Mouse (Mus musculus): ENCODE data around the gene Map1lc3b.
A peak's percentile ranks its signal among the peaks of the same experiment; 100 is the strongest.
"Not testable (repeated sequence)": the region's sequence is repeated elsewhere in the genome, so short reads cannot be mapped to it uniquely, and the experiment has no call there.

The Map1lc3b gene

GRCm38 (mm10) chr8:121572121-121572520 lies 18.0 kb upstream of the Map1lc3b start:
- no peak for DNase-seq (ENCODE audit: low read depth)

- peak; percentile 72 for DNase-seq (ENCODE audit: low read depth)
Measured at GRCm38 (mm10) chr8:121573275-121573674, 16.9 kb upstream of the Map1lc3b start.

GRCm38 (mm10) chr8:121575661-121576060 lies 14.5 kb upstream of the Map1lc3b start:
- DNase-seq (ENCODE audit: low read depth): peak; percentile 58

- DNase-seq (ENCODE audit: low read depth): peak; percentile 27
Measured at GRCm38 (mm10) chr8:121577751-121578675, 12.1 kb upstream of the Map1lc3b start.

GRCm38 (mm10) chr8:121578676-121579451 lies 11.3 kb upstream of the Map1lc3b start, which contains the start of gene Fbxo31:
Fbxo31 (minus strand) TSS chr8:121578806.
- DNase-seq (ENCODE audit: low read depth): peak; percentile 97

GRCm38 (mm10) chr8:121580465-121580864 lies 9.7 kb upstream of the Map1lc3b start:
- DNase-seq (ENCODE audit: low read depth): peak; percentile 69

- peak; percentile 85 for DNase-seq (ENCODE audit: low read depth)
Measured at GRCm38 (mm10) chr8:121583653-121584052, 6.5 kb upstream of the Map1lc3b start.

- DNase-seq (ENCODE audit: low read depth): no peak
Measured at GRCm38 (mm10) chr8:121584730-121585129, 5.4 kb upstream of the Map1lc3b start.

- peak; percentile 100 for DNase-seq (ENCODE audit: low read depth)
Measured at GRCm38 (mm10) chr8:121585159-121585825, 4.9 kb upstream of the Map1lc3b start.

GRCm38 (mm10) chr8:121588750-121589149 lies 1.4 kb upstream of the Map1lc3b start:
- no peak for DNase-seq (ENCODE audit: low read depth)

GRCm38 (mm10) chr8:121589205-121589726 lies 895 bp upstream of the Map1lc3b start:
- DNase-seq (ENCODE audit: low read depth): no peak

- peak; percentile 81 for DNase-seq (ENCODE audit: low read depth)
Measured at GRCm38 (mm10) chr8:121591178-121592066, 1.3 kb downstream of the Map1lc3b start.

- DNase-seq (ENCODE audit: low read depth): no peak
Measured at GRCm38 (mm10) chr8:121593293-121593692, 3.1 kb downstream of the Map1lc3b start.

GRCm38 (mm10) chr8:121593983-121594382 lies 3.8 kb downstream of the Map1lc3b start:
- no peak for DNase-seq (ENCODE audit: low read depth)

GRCm38 (mm10) chr8:121597492-121597891 lies 7.3 kb downstream of the Map1lc3b start:
- not testable (repeated sequence) for DNase-seq (ENCODE audit: low read depth)

GRCm38 (mm10) chr8:121598190-121598589 lies 8.0 kb downstream of the Map1lc3b start:
- no peak for DNase-seq (ENCODE audit: low read depth)

GRCm38 (mm10) chr8:121598892-121599291 lies 8.7 kb downstream of the Map1lc3b start:
- peak; percentile 92 for DNase-seq (ENCODE audit: low read depth)

- no peak for DNase-seq (ENCODE audit: low read depth)
Measured at GRCm38 (mm10) chr8:121599842-121600241, 9.7 kb downstream of the Map1lc3b start.

- no peak for DNase-seq (ENCODE audit: low read depth)
Measured at GRCm38 (mm10) chr8:121602411-121602810, 12.2 kb downstream of the Map1lc3b start.

GRCm38 (mm10) chr8:121602860-121603259 lies 12.7 kb downstream of the Map1lc3b start:
- peak; percentile 92 for DNase-seq (ENCODE audit: low read depth)

GRCm38 (mm10) chr8:121603801-121604200 lies 13.6 kb downstream of the Map1lc3b start:
- no peak for DNase-seq (ENCODE audit: low read depth)

Data from NIH3T3 (cell line).